Mouse (Mus musculus): ENCODE results near the gene Jmjd1c. TPM values are rescaled to one million over a fixed set of nuclear protein-coding genes. Genes with fewer than 3 reads are reported as not detected.

Gene Jmjd1c
- polyA plus RNA-seq, 1 experiment: 9.6 TPM

DNA sequence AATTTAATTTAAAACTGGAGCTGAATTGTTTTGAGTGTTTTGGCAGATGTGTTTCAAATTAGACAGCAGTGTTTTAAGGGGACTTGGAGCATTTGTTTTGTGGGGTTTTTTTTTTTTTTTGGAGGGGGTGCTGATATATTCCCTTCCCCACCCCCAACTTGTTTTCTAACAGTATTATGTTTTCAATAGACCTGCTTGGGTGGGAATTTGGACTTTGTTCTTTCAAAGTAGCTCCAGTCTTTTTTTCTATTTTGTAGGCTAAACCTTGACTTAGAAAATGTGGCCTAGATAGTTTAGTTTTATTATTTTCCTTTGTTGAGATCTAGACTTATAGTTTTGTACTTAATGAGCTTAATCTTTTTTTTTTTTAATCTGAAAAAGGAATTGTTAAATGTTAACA is 90.6 kb downstream of the Jmjd1c start:
- no peak for TF ChIP-seq CTCF (IDR thresholded peaks at IDR 0.05; ENCODE audit: control insufficient read depth, insufficient read depth, insufficient replicate concordance, low read depth, low read length)
- TF ChIP-seq POLR2A (IDR thresholded peaks at IDR 0.05; ENCODE audit: control insufficient read depth, low read depth, low read length): no peak
- Histone ChIP-seq H3K4me1 (ENCODE audit: control insufficient read depth, insufficient read depth, low read length) (no peaks in the 10 kb centered on the region; the same call in 1 of the 2 replicates), H3K36me3 (ENCODE audit: control insufficient read depth, insufficient read depth, low read length) (no peaks in the 10 kb centered on the region), H3K27me3 (ENCODE audit: control insufficient read depth, insufficient read depth, low read length) (no peaks in the 10 kb centered on the region), H3K27ac (ENCODE audit: control insufficient read depth, insufficient read depth, low read depth, low read length) (no peak overlapping the region), H3K4me3 (ENCODE audit: control insufficient read depth, low read depth, low read length) (no peak overlapping the region)

DNA sequence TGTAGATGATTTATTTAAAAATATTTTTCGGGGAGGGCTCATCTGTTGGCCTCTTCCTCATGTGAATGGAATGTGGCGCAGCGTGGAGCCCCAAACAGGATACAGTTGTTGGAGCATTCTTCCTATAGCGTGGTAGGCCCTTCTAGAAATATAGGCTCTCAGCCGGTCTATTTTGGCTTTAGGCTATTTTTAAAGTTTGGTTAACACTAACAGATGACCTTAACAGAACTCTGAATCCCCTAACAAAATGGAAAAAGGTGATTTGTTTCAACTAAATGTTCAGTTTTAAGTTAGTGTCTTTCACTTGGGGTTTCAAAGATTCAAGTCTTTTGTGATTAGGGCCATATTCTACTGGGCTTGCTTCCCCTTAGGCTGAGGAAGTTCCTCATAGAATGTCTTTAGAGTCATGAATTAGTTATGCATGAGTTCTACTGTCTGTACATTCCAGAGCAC is 91.1 kb downstream of the Jmjd1c start:
- no peak for TF ChIP-seq POLR2A (IDR thresholded peaks at IDR 0.05; ENCODE audit: control insufficient read depth, low read depth, low read length)
- no peak for TF ChIP-seq CTCF (IDR thresholded peaks at IDR 0.05; ENCODE audit: control insufficient read depth, insufficient read depth, insufficient replicate concordance, low read depth, low read length)
- Histone ChIP-seq H3K36me3 (ENCODE audit: control insufficient read depth, insufficient read depth, low read length) (no peaks in the 10 kb centered on the region), H3K27me3 (ENCODE audit: control insufficient read depth, insufficient read depth, low read length) (no peaks in the 10 kb centered on the region), H3K27ac (ENCODE audit: control insufficient read depth, insufficient read depth, low read depth, low read length) (no peak overlapping the region), H3K4me3 (ENCODE audit: control insufficient read depth, low read depth, low read length) (no peak overlapping the region), H3K4me1 (ENCODE audit: control insufficient read depth, insufficient read depth, low read length) (no peaks in the 10 kb centered on the region; the same call in 1 of the 2 replicates)

DNA sequence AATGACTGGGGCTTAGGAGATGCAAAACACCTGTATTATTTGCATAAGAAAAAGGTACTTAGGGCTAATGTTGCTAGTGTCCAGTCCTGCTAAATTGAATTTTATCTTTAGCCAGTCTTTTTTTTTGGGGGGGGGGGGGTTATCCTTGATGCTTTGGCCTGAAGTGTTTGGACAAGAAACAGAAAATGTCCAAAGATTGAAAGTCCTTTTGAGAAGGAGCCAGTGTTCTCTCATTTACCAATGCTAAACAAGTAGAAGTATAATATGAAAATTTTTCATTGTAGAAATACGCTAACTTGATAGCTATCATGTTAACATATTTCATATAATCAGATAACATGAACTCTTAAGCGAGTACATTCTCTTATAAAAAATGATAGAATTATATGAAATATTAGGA is 92.0 kb downstream of the Jmjd1c start:
- H3K36me3 ChIP-seq (ENCODE audit: control insufficient read depth, insufficient read depth, low read length): no peaks in the 10 kb centered on the region
- no peaks in the 10 kb centered on the region; the same call in 1 of the 2 replicates for H3K4me1 ChIP-seq (ENCODE audit: control insufficient read depth, insufficient read depth, low read length)
- no peak for TF ChIP-seq POLR2A (IDR thresholded peaks at IDR 0.05; ENCODE audit: control insufficient read depth, low read depth, low read length)
- no peak for TF ChIP-seq CTCF (IDR thresholded peaks at IDR 0.05; ENCODE audit: control insufficient read depth, insufficient read depth, insufficient replicate concordance, low read depth, low read length)
- H3K27ac ChIP-seq (ENCODE audit: control insufficient read depth, insufficient read depth, low read depth, low read length): no peak overlapping the region
- H3K27me3 ChIP-seq (ENCODE audit: control insufficient read depth, insufficient read depth, low read length): no peaks in the 10 kb centered on the region
- H3K4me3 ChIP-seq (ENCODE audit: control insufficient read depth, low read depth, low read length): no peak overlapping the region

DNA sequence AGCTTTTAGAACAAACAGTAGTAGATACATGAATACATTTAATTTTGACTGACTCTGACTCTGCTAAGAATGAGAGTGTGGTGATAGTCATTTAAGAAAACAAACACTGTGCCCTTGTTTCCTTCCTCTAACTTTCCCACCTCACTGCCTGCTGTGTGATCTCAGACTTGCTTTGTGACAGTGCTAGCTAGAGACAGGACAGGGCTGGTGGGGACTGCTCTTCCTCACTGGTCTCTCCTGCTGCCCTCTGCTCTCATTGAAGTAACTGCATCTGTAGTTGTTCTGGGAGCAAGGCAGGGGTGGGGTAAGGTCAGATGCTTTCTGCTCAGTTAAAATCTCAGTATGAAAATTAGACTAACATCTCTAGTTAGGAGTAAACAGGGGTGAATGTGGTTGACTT is 93.1 kb downstream of the Jmjd1c start:
- Histone ChIP-seq H3K27me3 (ENCODE audit: control insufficient read depth, insufficient read depth, low read length) (no peaks in the 10 kb centered on the region), H3K27ac (ENCODE audit: control insufficient read depth, insufficient read depth, low read depth, low read length) (peak overlapping the region; percentile 32; the same call in 1 of the 2 replicates)

DNA sequence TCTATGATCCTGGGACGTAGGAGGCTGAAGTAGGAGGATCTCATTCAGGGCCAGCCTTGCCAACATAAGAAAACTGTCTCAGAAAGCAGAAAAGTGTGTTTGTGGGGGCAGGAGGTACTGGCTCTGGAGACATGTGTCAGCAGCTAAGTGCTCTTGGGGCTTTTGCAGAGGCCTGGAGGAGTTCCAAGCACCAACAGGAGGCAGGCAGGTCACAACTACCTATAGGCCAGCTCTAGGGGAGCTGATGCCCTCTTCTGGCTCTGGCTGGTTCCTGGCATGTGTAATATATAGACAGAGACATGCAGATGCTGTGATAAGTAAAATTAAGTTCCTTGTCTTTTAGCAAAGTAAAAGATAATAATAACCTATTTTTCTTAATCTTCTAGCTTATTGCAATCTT is 94.3 kb downstream of the Jmjd1c start:
- TF ChIP-seq CTCF (IDR thresholded peaks at IDR 0.05; ENCODE audit: control insufficient read depth, insufficient read depth, insufficient replicate concordance, low read depth, low read length) (no peak), POLR2A (IDR thresholded peaks at IDR 0.05; ENCODE audit: control insufficient read depth, low read depth, low read length) (no peak)
- H3K27me3 ChIP-seq (ENCODE audit: control insufficient read depth, insufficient read depth, low read length): no peaks in the 10 kb centered on the region
- no peak overlapping the region for H3K27ac ChIP-seq (ENCODE audit: control insufficient read depth, insufficient read depth, low read depth, low read length)
- H3K36me3 ChIP-seq (ENCODE audit: control insufficient read depth, insufficient read depth, low read length): no peaks in the 10 kb centered on the region
- H3K4me1 ChIP-seq (ENCODE audit: control insufficient read depth, insufficient read depth, low read length): no peaks in the 10 kb centered on the region; the same call in 1 of the 2 replicates
- H3K4me3 ChIP-seq (ENCODE audit: control insufficient read depth, low read depth, low read length): no peak overlapping the region; the same call in 1 of the 2 replicates

More for the DNA sequence above, 93.1 kb downstream of the Jmjd1c start:
- peak overlapping the region; percentile 48; the same call in 1 of the 2 replicates for H3K4me3 ChIP-seq (ENCODE audit: control insufficient read depth, low read depth, low read length)
- H3K4me1 ChIP-seq (ENCODE audit: control insufficient read depth, insufficient read depth, low read length): no peaks in the 10 kb centered on the region; the same call in 1 of the 2 replicates
- H3K36me3 ChIP-seq (ENCODE audit: control insufficient read depth, insufficient read depth, low read length): no peaks in the 10 kb centered on the region
- TF ChIP-seq CTCF (IDR thresholded peaks at IDR 0.05; ENCODE audit: control insufficient read depth, insufficient read depth, insufficient replicate concordance, low read depth, low read length) (no peak), POLR2A (IDR thresholded peaks at IDR 0.05; ENCODE audit: control insufficient read depth, low read depth, low read length) (peak; percentile 37; the same call in 1 of the 2 replicates)

DNA sequence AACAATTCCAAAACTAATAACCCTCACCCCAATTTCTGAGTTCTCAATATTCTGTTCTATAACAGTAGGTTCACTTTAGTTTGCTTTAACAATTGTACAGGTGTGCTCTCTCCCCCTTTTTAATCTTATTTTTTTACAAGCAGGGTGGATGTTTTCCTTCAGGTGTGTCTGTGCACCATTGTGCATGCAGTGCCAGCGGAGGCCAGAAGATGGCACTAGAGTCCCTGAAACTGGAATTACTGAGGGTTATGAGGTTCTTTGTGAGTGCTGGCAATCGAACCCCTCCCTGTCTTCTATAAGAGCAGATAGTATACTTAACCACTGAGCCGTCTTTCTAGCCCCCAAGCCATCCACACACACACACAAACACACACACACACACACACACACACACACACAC is 96.4 kb downstream of the Jmjd1c start:
- Histone ChIP-seq H3K4me3 (ENCODE audit: control insufficient read depth, low read depth, low read length) (no peak overlapping the region), H3K36me3 (ENCODE audit: control insufficient read depth, insufficient read depth, low read length) (no peaks in the 10 kb centered on the region), H3K27me3 (ENCODE audit: control insufficient read depth, insufficient read depth, low read length) (no peaks in the 10 kb centered on the region), H3K27ac (ENCODE audit: control insufficient read depth, insufficient read depth, low read depth, low read length) (no peak overlapping the region), H3K4me1 (ENCODE audit: control insufficient read depth, insufficient read depth, low read length) (no peaks in the 10 kb centered on the region)
- TF ChIP-seq CTCF (IDR thresholded peaks at IDR 0.05; ENCODE audit: control insufficient read depth, insufficient read depth, insufficient replicate concordance, low read depth, low read length): peak; percentile 41; the same call in 1 of the 2 replicates
- no peak for TF ChIP-seq POLR2A (IDR thresholded peaks at IDR 0.05; ENCODE audit: control insufficient read depth, low read depth, low read length)

DNA sequence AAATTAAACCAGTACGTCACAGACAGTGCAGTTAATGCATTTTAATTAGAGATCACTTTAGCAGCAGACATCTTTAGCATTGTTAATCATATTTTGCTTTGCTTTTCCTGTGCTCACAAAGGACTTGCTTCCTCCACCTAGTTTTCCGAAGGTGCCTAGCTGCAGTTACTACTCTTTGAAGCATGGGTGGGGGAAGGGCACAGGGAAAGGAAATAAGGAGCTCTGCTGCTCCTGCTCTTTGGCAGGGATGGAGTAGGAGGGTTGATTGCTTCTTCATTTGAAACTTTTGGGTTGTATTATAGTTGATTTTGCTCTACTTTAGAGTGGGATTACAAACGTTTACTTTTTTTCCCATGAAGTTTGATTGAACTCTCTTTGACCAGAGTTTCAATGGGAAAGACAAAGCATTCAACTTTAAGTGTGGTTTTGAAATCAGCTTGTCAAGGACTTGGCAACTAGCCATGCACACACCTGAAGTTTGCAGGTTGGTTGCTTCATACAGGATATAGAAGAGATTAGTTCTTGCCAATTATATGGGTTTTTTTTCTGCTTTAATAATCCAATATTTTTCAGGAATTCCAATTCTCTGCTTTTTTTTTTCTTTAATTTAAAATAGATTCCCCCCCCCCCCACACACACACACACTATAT is 97.2 kb downstream of the Jmjd1c start:
- Histone ChIP-seq H3K4me1 (ENCODE audit: control insufficient read depth, insufficient read depth, low read length) (no peaks in the 10 kb centered on the region), H3K27me3 (ENCODE audit: control insufficient read depth, insufficient read depth, low read length) (no peaks in the 10 kb centered on the region), H3K4me3 (ENCODE audit: control insufficient read depth, low read depth, low read length) (no peak overlapping the region), H3K27ac (ENCODE audit: control insufficient read depth, insufficient read depth, low read depth, low read length) (no peak overlapping the region), H3K36me3 (ENCODE audit: control insufficient read depth, insufficient read depth, low read length) (no peaks in the 10 kb centered on the region)
- no peak for TF ChIP-seq CTCF (IDR thresholded peaks at IDR 0.05; ENCODE audit: control insufficient read depth, insufficient read depth, insufficient replicate concordance, low read depth, low read length)
- no peak for TF ChIP-seq POLR2A (IDR thresholded peaks at IDR 0.05; ENCODE audit: control insufficient read depth, low read depth, low read length)
